Mouse (Mus musculus): ENCODE data around the gene Cyp2c38.
"Not testable (repeated sequence)": the region's sequence is repeated elsewhere in the genome, so short reads cannot be mapped to it uniquely, and the experiment has no call there.

The Cyp2c38 gene

GRCm38 (mm10) chr19:39462941-39463340 is at the start of gene Cyp2c38:
Gene Cyp2c38, minus strand, starts transcription at chr19:39463075.
- in situ Hi-C loops (cut with MboI, MseI): no loop called here

DNA sequence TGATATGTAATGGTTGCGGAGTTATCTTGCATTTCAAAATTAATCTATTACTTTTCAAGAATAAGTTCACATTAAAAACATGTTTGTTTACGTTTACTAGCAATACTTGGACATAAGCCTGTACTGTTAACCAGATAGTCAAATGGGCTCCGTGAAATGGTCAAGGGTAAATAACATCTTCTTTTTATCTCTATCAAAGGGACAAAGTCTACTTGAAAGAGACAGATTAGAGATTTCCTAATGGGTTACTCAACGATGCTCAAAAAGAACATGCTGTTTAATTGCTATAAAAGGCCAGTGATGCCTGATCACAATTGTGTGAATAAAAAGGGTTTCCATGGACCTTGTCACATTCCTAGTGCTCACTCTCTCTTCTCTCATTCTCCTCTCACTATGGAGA is 47.7 kb upstream of the Cyp2c38 start, which contains the start of gene Cyp2c39:
Cyp2c39 (plus strand) TSS at position 329 of the 400 bp plus-strand sequence.
- in situ Hi-C loops (cut with MboI, MseI): no loop called here

GRCm38 (mm10) chr19:39509533-39509932 is 46.7 kb upstream of the Cyp2c38 start:
- in situ Hi-C loops (cut with MboI, MseI): no loop called here

DNA sequence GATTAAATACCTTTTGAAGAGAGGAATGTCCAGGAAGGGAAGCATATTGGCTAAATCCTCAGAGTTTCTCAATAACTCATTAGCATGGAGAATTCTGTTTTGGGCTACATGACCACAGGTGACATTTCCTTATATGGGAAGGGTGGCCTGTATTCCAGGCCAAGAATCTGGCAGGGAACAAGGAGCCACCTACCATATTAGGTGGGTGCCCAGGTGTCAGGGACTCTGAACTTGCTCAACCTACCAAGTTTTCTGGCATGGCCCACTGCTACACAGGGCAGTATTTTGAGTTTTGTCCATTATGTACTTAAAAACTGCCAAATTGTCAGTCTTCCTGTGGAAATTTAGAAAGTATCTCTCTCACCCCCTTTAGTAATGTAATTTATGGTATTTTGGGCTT is 43.5 kb upstream of the Cyp2c38 start:
- in situ Hi-C loops (cut with MboI, MseI): no loop called here

DNA sequence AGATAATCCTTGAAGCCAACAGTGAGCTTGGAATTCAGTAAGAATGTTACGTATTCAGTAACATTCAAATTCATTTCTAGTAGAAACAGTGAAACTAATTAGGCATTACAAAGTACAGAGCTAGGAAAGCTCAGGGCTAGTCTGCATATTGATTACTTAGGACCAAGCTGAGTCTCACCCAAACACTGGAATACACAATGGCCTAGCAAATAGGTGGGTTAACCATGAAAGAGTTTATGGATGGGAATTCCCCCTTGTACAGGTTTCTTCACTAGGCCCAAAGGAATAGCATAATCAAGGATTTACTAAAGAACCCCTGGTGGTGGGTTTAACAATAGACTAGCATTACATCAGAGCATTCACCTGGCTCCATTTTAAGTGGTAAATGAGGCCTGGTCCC is 21.1 kb upstream of the Cyp2c38 start:
- in situ Hi-C loops (cut with MboI, MseI): not testable (repeated sequence)

DNA sequence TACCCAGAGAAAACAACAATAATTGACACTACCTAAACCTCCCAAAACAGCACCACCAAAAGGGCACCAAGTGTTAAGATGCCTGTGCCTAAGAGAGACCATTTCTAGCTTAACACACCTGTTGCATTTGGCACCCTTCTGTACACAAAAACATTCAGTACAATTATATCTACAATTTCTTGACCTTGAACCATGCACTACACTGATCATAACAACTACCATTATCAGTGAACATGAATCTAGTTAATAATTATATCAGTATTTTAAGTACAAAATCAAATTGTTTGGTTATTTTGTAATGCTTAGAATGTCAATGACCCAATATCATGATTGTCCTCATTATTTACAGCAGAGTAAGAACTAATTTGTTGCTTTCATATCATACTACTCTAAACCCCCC is 1.0 kb upstream of the Cyp2c38 start:
- in situ Hi-C loops (cut with MboI, MseI): no loop called here
